Mouse (Mus musculus) cerebellum, adult 2 months (tissue): ENCODE data around the gene Aaed1.

ENCODE experiments used
- CTCF ChIP-seq: fragments of 200-500 bp; IDR thresholded peaks from 2 replicates; pipeline ENCODE4 v1.5.1; 2011; ENCODE audit warnings: low read depth, mild to moderate bottlenecking, control low read depth, low read length, moderate library complexity, borderline replicate concordance; ENCODE audit not compliant: insufficient read depth
- POLR2A ChIP-seq: fragments of 200-500 bp; IDR thresholded peaks from 2 replicates; pipeline ENCODE4 v1.6.1; 2011; ENCODE audit warnings: low read length, control low read depth, borderline replicate concordance; ENCODE audit not compliant: insufficient read depth

DNA sequence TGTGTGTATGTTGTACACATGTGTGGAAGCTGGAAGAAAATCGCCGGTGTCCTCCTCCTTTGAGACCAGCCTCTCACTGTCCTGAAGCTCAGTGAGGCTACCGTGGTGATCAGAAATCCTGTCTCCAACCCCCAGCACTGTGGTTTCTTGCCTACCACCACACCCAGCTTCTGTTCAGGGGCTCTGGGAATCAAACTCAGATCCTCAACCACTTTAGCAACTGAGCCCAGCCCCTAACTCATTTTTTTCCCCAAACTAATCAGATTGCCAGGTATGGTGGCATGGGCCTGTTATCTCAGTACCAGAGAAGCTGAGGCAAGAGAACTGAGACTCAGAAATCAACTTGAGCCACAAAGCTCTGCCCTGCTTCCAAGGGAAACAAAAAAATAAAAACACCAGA lies 76.7 kb downstream of the Aaed1 start:
- TF ChIP-seq CTCF (no peak), POLR2A (no peak)
